Mouse (Mus musculus) neural tube, embryonic 12.5 days (tissue): ENCODE results near the gene Ccz1. TPM values are rescaled to one million over a fixed set of nuclear protein-coding genes. Genes with fewer than 3 reads are reported as not detected.

Experiments
- ATAC-seq: fragments of 200-750 bp; cut with Nextera tagmentation; 2 replicates; pipeline ENCODE4 v1.8.0; 2017; ENCODE audit warnings: low read depth, mild to moderate bottlenecking, moderate TSS enrichment, moderate library complexity; ENCODE audit not compliant: low FRiP score
- H3K27ac ChIP-seq: fragments of 300-500 bp; sonication (generic); 2 replicates; pipeline ENCODE4 v1.5.1; 2016
- H3K27me3 ChIP-seq: fragments of 300-500 bp; sonication (generic); replicated peaks from 2 replicates; pipeline ENCODE4 v1.6.1; 2016; ENCODE audit warnings: mild to moderate bottlenecking
- H3K36me3 ChIP-seq: fragments of 300-500 bp; sonication (generic); 2 replicates; pipeline ENCODE4 v1.6.1; 2016; ENCODE audit warnings: mild to moderate bottlenecking
- H3K4me1 ChIP-seq: fragments of 300-500 bp; sonication (generic); 2 replicates; pipeline ENCODE4 v1.6.1; 2016
- H3K4me2 ChIP-seq: fragments of 300-500 bp; sonication (generic); replicated peaks from 2 replicates; pipeline ENCODE4 v1.6.1; 2016; ENCODE audit warnings: mild to moderate bottlenecking
- H3K4me3 ChIP-seq: fragments of 300-500 bp; sonication (generic); 2 replicates; pipeline ENCODE4 v1.5.1; 2016
- H3K9ac ChIP-seq: fragments of 300-500 bp; sonication (generic); 2 replicates; pipeline ENCODE4 v1.6.1; 2016; ENCODE audit warnings: mild to moderate bottlenecking
- H3K9me3 ChIP-seq: fragments of 300-500 bp; sonication (generic); 2 replicates; pipeline ENCODE4 v1.6.1; 2016; ENCODE audit warnings: mild to moderate bottlenecking
- WGBS: fragments of 180-500 bp; shearing (Covaris S2); methylation state at CpG from one replicate; pipeline ENCODE4 v1.1.7; 2016; 5-methylcytosine and 5-hydroxymethylcytosine counted together
- polyA plus RNA-seq: library from polyadenylated mRNA; unstranded; fragments of >200 nt; fragmentation: Nextera tagmentation; extraction: Ambion mirVana; gene quantifications from 2 replicates; pipeline ENCODE4 v1.2.1, GENCODE M21; 2016

Gene Ccz1
- polyA plus RNA-seq, 1 experiment from 2014 or later, result 120 TPM

GRCm38 (mm10) chr5:143965586-143966345 is 48.9 kb downstream of the Ccz1 start:
- no peak for ATAC-seq
- H3K27ac ChIP-seq, result no peak overlapping the region
- H3K4me2 ChIP-seq, result no peak overlapping the region
- H3K9me3 ChIP-seq, result no peaks in the 10 kb centered on the region
- H3K9ac ChIP-seq, result no peak overlapping the region
- no peaks in the 10 kb centered on the region for H3K4me1 ChIP-seq
- no peaks in the 10 kb centered on the region for H3K27me3 ChIP-seq
- no peaks in the 10 kb centered on the region for H3K36me3 ChIP-seq
- H3K4me3 ChIP-seq, result no peak overlapping the region
- WGBS, result 89% methylated on average over 12 of the region's 12 CpGs

GRCm38 (mm10) chr5:143961176-143961575 is 53.5 kb downstream of the Ccz1 start:
- H3K36me3 ChIP-seq, result no peaks in the 10 kb centered on the region
- no peaks in the 10 kb centered on the region for H3K27me3 ChIP-seq
- H3K4me2 ChIP-seq, result no peak overlapping the region
- ATAC-seq, result no peak
- H3K9ac ChIP-seq, result no peak overlapping the region
- no peak overlapping the region for H3K27ac ChIP-seq
- H3K9me3 ChIP-seq, result no peaks in the 10 kb centered on the region
- no peak overlapping the region for H3K4me3 ChIP-seq
- no peaks in the 10 kb centered on the region for H3K4me1 ChIP-seq
- 88% methylated on average over 8 of the region's 8 CpGs for WGBS

GRCm38 (mm10) chr5:143959551-143959950 is 55.1 kb downstream of the Ccz1 start:
- WGBS, result 92% methylated on average over 11 of the region's 11 CpGs
- H3K9me3 ChIP-seq, result no peaks in the 10 kb centered on the region
- no peak for ATAC-seq
- H3K4me3 ChIP-seq, result no peak overlapping the region
- H3K36me3 ChIP-seq, result no peaks in the 10 kb centered on the region
- H3K4me1 ChIP-seq, result no peaks in the 10 kb centered on the region
- H3K9ac ChIP-seq, result no peak overlapping the region
- H3K27me3 ChIP-seq, result no peaks in the 10 kb centered on the region
- H3K27ac ChIP-seq, result no peak overlapping the region
- H3K4me2 ChIP-seq, result no peak overlapping the region

GRCm38 (mm10) chr5:143957101-143957500 is 57.6 kb downstream of the Ccz1 start:
- H3K27me3 ChIP-seq, result no peaks in the 10 kb centered on the region

GRCm38 (mm10) chr5:143950016-143950415 is 64.7 kb downstream of the Ccz1 start:
- Histone ChIP-seq H3K4me2 (no peak overlapping the region), H3K9me3 (peaks cover under 1% of the 10 kb centered on the region; the same call in 1 of the 2 replicates), H3K27me3 (no peaks in the 10 kb centered on the region), H3K27ac (no peak overlapping the region), H3K4me3 (no peak overlapping the region), H3K4me1 (no peaks in the 10 kb centered on the region), H3K9ac (no peak overlapping the region), H3K36me3 (no peaks in the 10 kb centered on the region)
- no peak for ATAC-seq
- 42% methylated on average over 5 of the region's 5 CpGs for WGBS

More at GRCm38 (mm10) chr5:143957101-143957500, 57.6 kb downstream of the Ccz1 start:
- ATAC-seq, result no peak
- no peak overlapping the region for H3K9ac ChIP-seq
- H3K9me3 ChIP-seq, result no peaks in the 10 kb centered on the region
- no peaks in the 10 kb centered on the region for H3K36me3 ChIP-seq
- no peak overlapping the region for H3K4me2 ChIP-seq
- no peaks in the 10 kb centered on the region for H3K4me1 ChIP-seq
- no peak overlapping the region for H3K4me3 ChIP-seq
- H3K27ac ChIP-seq, result no peak overlapping the region
- 93% methylated on average over 6 of the region's 6 CpGs for whole genome bisulfite sequencing

GRCm38 (mm10) chr5:143948361-143948760 is 66.3 kb downstream of the Ccz1 start:
- Histone ChIP-seq H3K4me1 (no peaks in the 10 kb centered on the region), H3K9me3 (peaks cover 3% of the 10 kb centered on the region; the same call in 1 of the 2 replicates), H3K4me3 (no peak overlapping the region), H3K36me3 (no peaks in the 10 kb centered on the region), H3K9ac (no peak overlapping the region), H3K27me3 (no peaks in the 10 kb centered on the region), H3K4me2 (no peak overlapping the region), H3K27ac (no peak overlapping the region)
- no peak for ATAC-seq
- WGBS, result 90% methylated on average over 12 of the region's 12 CpGs

GRCm38 (mm10) chr5:143943231-143944125 is 71.2 kb downstream of the Ccz1 start:
- no peak overlapping the region for H3K4me3 ChIP-seq
- H3K4me2 ChIP-seq, result no peak overlapping the region
- WGBS, result 91% methylated on average over 14 of the region's 14 CpGs
- no peak overlapping the region for H3K27ac ChIP-seq
- no peak for ATAC-seq
- H3K9me3 ChIP-seq, result peaks cover 3% of the 10 kb centered on the region; the same call in 1 of the 2 replicates
- no peaks in the 10 kb centered on the region for H3K36me3 ChIP-seq
- no peaks in the 10 kb centered on the region for H3K27me3 ChIP-seq
- no peaks in the 10 kb centered on the region for H3K4me1 ChIP-seq
- H3K9ac ChIP-seq, result no peak overlapping the region

- no peaks in the 10 kb centered on the region for H3K4me1 ChIP-seq
- H3K9me3 ChIP-seq, result peaks cover 3% of the 10 kb centered on the region; the same call in 1 of the 2 replicates
- no peak overlapping the region for H3K4me3 ChIP-seq
- no peaks in the 10 kb centered on the region for H3K36me3 ChIP-seq
- no peaks in the 10 kb centered on the region for H3K27me3 ChIP-seq
- 18% methylated on average over 10 of the region's 10 CpGs for WGBS
- no peak overlapping the region for H3K27ac ChIP-seq
- H3K4me2 ChIP-seq, result no peak overlapping the region
- no peak for ATAC-seq
- no peak overlapping the region for H3K9ac ChIP-seq
Observed at GRCm38 (mm10) chr5:143941588-143941987, 73.1 kb downstream of the Ccz1 start.

Other genes with a start within 250 kb of the Ccz1 start
- gene Eif2ak1, start 197.1 kb downstream of the Ccz1 start, polyA plus RNA-seq, result 47.9 and 53.0 TPM in 2 replicates
- gene Ankrd61, start 117.2 kb downstream of the Ccz1 start, polyA plus RNA-seq, result 0.31 and 0.32 TPM in 2 replicates
- 80.0 and 88.8 TPM in 2 replicates for gene Aimp2, start 105.0 kb downstream of the Ccz1 start, polyA plus RNA-seq
- gene Pms2, start 104.9 kb downstream of the Ccz1 start, polyA plus RNA-seq, result 28.8 and 34.1 TPM in 2 replicates
- 1.0 and 2.1 TPM in 2 replicates for gene Gm42421, start 86.7 kb downstream of the Ccz1 start, polyA plus RNA-seq
- 1.5 and 1.9 TPM in 2 replicates for gene Rsph10b, start 81.8 kb downstream of the Ccz1 start, polyA plus RNA-seq
- 0.32 TPM in 1 of 2 replicates, not detected in the other for gene Ocm, start 11.8 kb upstream of the Ccz1 start, polyA plus RNA-seq
- gene Lmtk2, start 85.6 kb upstream of the Ccz1 start, polyA plus RNA-seq, result 7.7 and 9.0 TPM in 2 replicates
- gene Bhlha15, start 175.4 kb upstream of the Ccz1 start, polyA plus RNA-seq, result 0.08 and 0.23 TPM in 2 replicates
- gene Tecpr1, start 208.7 kb upstream of the Ccz1 start, polyA plus RNA-seq, result 35.5 and 36.4 TPM in 2 replicates
- gene Bri3, start 229.6 kb upstream of the Ccz1 start, polyA plus RNA-seq, result 147 and 148 TPM in 2 replicates